Mouse (Mus musculus) splenic B cell, adult 2 months (primary cell): ENCODE results near the gene Armh3.

Source experiments
- DNase-seq: peaks from one replicate; pipeline ENCODE4 v3.0.0-alpha.2; 2011; ENCODE audit warnings: low read depth, low spot score
- H3K27me3 ChIP-seq: 2 replicates; pipeline ENCODE4 v1.6.1; 2012; ENCODE audit warnings: mild to moderate bottlenecking, low read length, moderate library complexity, mixed read lengths; ENCODE audit not compliant: control insufficient read depth, poor library complexity, insufficient read depth, severe bottlenecking
- H3K36me3 ChIP-seq: 2 replicates; pipeline ENCODE4 v1.6.1; 2012; ENCODE audit warnings: mild to moderate bottlenecking, low read length, moderate library complexity, mixed read lengths; ENCODE audit not compliant: control insufficient read depth, poor library complexity, insufficient read depth, severe bottlenecking

The Armh3 gene

DNA sequence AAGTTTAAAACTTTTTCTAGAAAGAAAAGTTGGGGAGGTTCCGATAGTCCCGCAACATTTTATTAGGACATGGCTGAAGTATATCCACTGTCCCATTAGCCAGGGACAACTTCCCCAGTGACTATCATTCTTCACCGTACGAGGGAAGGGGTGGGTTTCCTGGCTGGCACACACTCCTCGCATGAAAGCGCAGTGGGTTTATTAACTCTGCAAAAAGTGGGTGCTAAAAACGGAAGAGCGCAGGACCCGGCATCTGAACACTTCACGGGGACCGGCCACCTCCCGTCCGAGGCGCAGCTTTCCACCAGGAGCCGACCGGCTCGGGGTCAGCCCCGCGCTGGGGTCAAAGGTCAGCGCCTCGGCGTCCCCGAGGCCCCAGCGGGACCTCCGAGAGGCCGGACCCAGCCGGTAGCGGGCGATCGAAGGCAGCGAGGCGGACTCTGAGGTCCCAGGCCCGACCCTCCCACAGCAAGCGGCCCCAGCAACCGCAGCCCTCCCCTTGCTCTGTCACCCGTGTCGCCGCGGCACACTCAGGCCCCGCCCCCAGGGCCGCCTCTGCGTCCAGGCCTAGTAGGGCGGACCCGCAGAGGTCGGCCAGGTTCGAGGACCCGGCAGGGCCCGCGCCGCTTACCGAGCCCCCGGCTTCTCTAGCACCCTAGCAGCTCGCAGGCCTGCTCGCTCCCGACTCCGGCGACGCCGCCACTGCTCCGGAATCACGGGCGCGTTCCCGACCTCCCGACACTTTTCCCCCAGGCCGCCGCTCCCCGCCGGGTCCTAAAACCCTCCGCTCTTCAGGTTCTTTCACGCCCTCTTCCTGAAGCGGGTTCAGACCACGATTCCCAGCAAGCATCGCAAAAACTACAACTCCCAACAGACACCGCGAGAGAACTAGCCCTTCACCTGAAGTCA is at the start of gene Armh3:
Gene Armh3, minus strand, starts transcription at position 704 of the 909 bp plus-strand sequence.
- DNase-seq, result peak; percentile 94
- Histone ChIP-seq H3K36me3 (no peaks in the 10 kb centered on the region), H3K27me3 (no peaks in the 10 kb centered on the region)

- Histone ChIP-seq H3K27me3 (no peaks in the 10 kb centered on the region), H3K36me3 (no peaks in the 10 kb centered on the region)
- DNase-seq, result no peak
Observed at GRCm38 (mm10) chr19:46047426-46047825, 49.1 kb upstream of the Armh3 start.

- no peaks in the 10 kb centered on the region for H3K36me3 ChIP-seq
- DNase-seq, result no peak
- no peaks in the 10 kb centered on the region for H3K27me3 ChIP-seq
Observed at GRCm38 (mm10) chr19:46046621-46047025, 48.3 kb upstream of the Armh3 start.

DNA sequence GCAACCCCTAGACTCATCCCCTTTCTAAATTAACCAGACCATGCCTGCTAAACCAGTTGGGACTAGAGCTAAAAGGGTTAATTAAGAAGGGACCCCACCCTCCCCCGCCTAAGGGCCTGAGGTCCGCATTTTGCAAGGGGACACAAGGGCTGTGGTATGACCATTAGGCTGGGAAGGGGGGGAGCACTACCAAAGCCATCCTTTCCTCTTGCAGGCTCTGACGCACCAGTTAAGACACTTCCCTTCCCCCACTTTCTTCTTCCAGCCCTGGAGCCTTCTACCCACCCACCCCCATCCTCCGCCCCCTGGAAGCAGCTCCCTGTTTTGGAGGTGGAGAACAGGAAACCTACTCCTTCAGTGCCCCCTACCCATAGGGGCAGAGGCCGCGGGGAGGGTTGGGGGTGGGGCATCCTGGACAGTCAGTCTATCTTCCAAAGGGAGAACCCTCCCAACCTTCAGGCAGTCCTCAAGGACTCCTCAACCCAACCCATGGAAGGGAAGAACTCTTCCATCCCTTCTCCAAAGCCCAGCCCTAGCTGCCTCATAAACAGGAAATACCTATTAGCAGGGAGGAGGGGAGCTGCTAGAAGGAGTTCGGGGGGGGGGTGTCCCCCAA is 47.5 kb upstream of the Armh3 start:
- H3K27me3 ChIP-seq, result no peaks in the 10 kb centered on the region
- H3K36me3 ChIP-seq, result no peaks in the 10 kb centered on the region
- DNase-seq, result peak; percentile 31

DNA sequence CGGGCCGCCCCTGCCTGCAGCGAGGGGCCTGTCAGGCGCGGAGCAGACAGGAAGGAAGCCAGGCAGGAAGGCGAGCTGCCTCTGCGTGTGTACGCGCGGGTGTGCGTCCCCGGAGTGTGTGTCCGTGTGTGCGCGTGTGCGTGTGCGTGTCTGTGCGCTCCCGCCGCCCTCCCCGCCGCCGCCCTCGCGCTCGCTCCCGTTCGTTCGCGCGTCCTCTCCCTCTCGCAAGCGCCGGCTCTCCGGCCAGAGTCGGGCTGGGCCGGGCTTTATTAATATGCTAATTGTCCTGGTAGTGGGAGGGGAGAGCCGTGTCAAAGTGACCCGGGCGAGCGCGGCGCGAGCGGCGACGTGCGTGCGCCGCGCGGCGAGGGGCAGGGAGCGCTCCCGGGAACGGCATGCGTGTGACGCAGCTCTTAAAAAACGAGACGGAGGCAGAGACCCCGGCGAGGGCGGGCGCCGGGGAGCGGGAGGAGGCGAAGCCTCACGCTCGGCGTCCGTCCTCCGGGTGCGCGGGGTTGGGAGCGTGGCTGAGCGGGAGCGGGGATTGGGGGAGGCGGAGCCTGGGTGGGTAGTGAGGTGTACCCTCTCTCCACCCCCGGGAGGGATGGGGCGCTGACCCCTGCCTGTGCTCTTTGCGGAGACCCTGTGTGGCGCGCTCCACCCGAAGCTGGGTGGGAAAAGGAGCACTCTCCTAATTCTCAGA is 46.9 kb upstream of the Armh3 start, which contains the start of gene Ldb1:
Gene Ldb1, minus strand, starts transcription at position 222 of the 703 bp plus-strand sequence.
- peak; percentile 81 for DNase-seq
- H3K27me3 ChIP-seq, result no peaks in the 10 kb centered on the region
- H3K36me3 ChIP-seq, result no peaks in the 10 kb centered on the region

GRCm38 (mm10) chr19:46044271-46044992 is 46.1 kb upstream of the Armh3 start, which contains the start of gene Pprc1:
Gene Pprc1 (plus strand): TSS chr19:46044886.
- no peaks in the 10 kb centered on the region for H3K36me3 ChIP-seq
- no peaks in the 10 kb centered on the region for H3K27me3 ChIP-seq
- DNase-seq, result peak; percentile 39

DNA sequence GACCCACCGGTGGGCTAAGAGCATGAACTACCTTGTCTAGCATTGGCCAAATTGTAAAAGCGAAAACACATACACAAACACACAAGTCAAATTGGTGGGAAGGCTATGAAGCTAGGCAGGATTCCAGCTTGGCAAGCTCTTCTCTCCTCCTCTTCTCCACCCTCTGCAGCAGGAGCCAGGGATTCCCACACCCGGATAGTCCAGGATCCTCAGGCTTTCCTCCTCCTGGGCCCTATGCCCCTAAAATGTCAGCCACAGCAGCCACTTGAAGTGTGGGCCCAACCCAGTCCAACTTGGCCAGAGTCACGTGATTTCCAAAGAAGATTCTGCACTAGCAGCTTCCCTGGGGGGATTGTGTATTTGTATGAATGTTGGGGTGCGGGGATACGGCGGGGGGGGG is 45.1 kb upstream of the Armh3 start:
- no peaks in the 10 kb centered on the region for H3K36me3 ChIP-seq
- no peak for DNase-seq
- no peaks in the 10 kb centered on the region for H3K27me3 ChIP-seq

- no peak for DNase-seq
- no peaks in the 10 kb centered on the region for H3K36me3 ChIP-seq
- H3K27me3 ChIP-seq, result no peaks in the 10 kb centered on the region
Observed at GRCm38 (mm10) chr19:46042476-46043011, 44.3 kb upstream of the Armh3 start.

- DNase-seq, result peak; percentile 55
- H3K36me3 ChIP-seq, result no peaks in the 10 kb centered on the region
Observed at GRCm38 (mm10) chr19:46041933-46042475, 43.7 kb upstream of the Armh3 start.

GRCm38 (mm10) chr19:46041299-46041932 is 43.1 kb upstream of the Armh3 start:
- no peaks in the 10 kb centered on the region for H3K27me3 ChIP-seq
- no peaks in the 10 kb centered on the region for H3K36me3 ChIP-seq
- DNase-seq, result peak; percentile 67

More at GRCm38 (mm10) chr19:46041933-46042475, 43.7 kb upstream of the Armh3 start:
- no peaks in the 10 kb centered on the region for H3K27me3 ChIP-seq

GRCm38 (mm10) chr19:46040149-46040902 is 42.0 kb upstream of the Armh3 start:
- peak; percentile 49 for DNase-seq
- peaks cover 4% of the 10 kb centered on the region for H3K36me3 ChIP-seq
- H3K27me3 ChIP-seq, result no peaks in the 10 kb centered on the region

GRCm38 (mm10) chr19:46039478-46039877 is 41.2 kb upstream of the Armh3 start:
- DNase-seq, result peak; percentile 83
- H3K36me3 ChIP-seq, result peaks cover 9% of the 10 kb centered on the region
- no peaks in the 10 kb centered on the region for H3K27me3 ChIP-seq

GRCm38 (mm10) chr19:46038851-46039260 is 40.6 kb upstream of the Armh3 start:
- H3K36me3 ChIP-seq, result peaks cover 14% of the 10 kb centered on the region
- H3K27me3 ChIP-seq, result no peaks in the 10 kb centered on the region
- DNase-seq, result no peak
